Mouse (Mus musculus) midbrain, embryonic 13.5 days (tissue): ENCODE data around the gene Yap1. TPM values are rescaled to one million over a fixed set of nuclear protein-coding genes. Genes with fewer than 3 reads are reported as not detected.

ENCODE experiments used
- ATAC-seq: fragments of 200-750 bp; cut with Nextera tagmentation; 2 replicates; pipeline ENCODE4 v1.8.0; 2017; ENCODE audit warnings: mild to moderate bottlenecking, moderate TSS enrichment, moderate library complexity
- H3K27ac ChIP-seq: fragments of 300-500 bp; sonication (generic); 2 replicates; pipeline ENCODE4 v1.5.1; 2015; ENCODE audit warnings: inconsistent platforms, mild to moderate bottlenecking, moderate library complexity
- H3K27me3 ChIP-seq: fragments of 300-500 bp; sonication (generic); 2 replicates; pipeline ENCODE4 v1.6.1; 2015; ENCODE audit warnings: mild to moderate bottlenecking, inconsistent platforms
- H3K36me3 ChIP-seq: fragments of 300-500 bp; sonication (generic); 2 replicates; pipeline ENCODE4 v1.6.1; 2015; ENCODE audit warnings: mild to moderate bottlenecking, inconsistent platforms
- H3K4me1 ChIP-seq: fragments of 300-500 bp; sonication (generic); replicated peaks from 2 replicates; pipeline ENCODE4 v1.6.1; 2015; ENCODE audit warnings: inconsistent platforms
- H3K4me2 ChIP-seq: fragments of 300-500 bp; sonication (generic); replicated peaks from 2 replicates; pipeline ENCODE4 v1.6.1; 2015; ENCODE audit warnings: moderate library complexity, mild to moderate bottlenecking, inconsistent platforms
- H3K4me3 ChIP-seq: fragments of 300-500 bp; sonication (generic); replicated peaks from 2 replicates; pipeline ENCODE4 v1.5.1; 2015; ENCODE audit warnings: mild to moderate bottlenecking, inconsistent platforms
- H3K9ac ChIP-seq: fragments of 300-500 bp; sonication (generic); replicated peaks from 2 replicates; pipeline ENCODE4 v1.6.1; 2015; ENCODE audit warnings: mild to moderate bottlenecking, inconsistent platforms
- H3K9me3 ChIP-seq: fragments of 300-500 bp; sonication (generic); 2 replicates; pipeline ENCODE4 v1.6.1; 2016; ENCODE audit warnings: mild to moderate bottlenecking, inconsistent platforms
- WGBS: fragments of 180-500 bp; shearing (Covaris S2); methylation state at CpG from one replicate; pipeline ENCODE4 v1.1.7; 2015; 5-methylcytosine and 5-hydroxymethylcytosine counted together
- polyA plus RNA-seq: library from polyadenylated mRNA; unstranded; fragments of >200 nt; fragmentation: Nextera tagmentation; extraction: Ambion mirVana; gene quantifications from 2 replicates; pipeline ENCODE4 v1.2.1, GENCODE M21; 2015

Yap1 gene
- polyA plus RNA-seq, 1 experiment from 2014 or later: 13.1 TPM

DNA sequence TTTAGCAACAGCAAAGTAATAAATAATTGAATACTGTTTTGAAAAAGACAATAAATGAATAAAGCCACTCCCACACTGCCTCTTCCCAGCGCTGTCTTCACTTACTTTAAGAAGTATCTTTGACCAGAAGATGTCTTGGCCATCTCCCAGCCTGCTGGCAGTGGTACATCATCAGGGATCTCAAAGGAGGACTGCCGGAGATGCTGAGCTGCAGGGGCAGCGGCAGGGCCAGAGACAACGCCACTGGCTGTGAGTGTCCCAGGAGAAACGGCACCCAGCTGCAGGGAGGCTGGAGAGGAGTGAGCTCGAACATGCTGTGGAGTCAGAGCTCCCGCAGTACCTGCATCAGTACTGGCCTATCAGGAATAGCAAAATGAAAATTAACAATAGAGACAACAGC lies 3.0 kb downstream of the Yap1 start:
- H3K9ac ChIP-seq: no peak overlapping the region
- H3K27me3 ChIP-seq: 0 out of 2 replicates have a peak, but pooled peaks cover 5% of the 10 kb centered on the region
- peaks cover 28% of the 10 kb centered on the region for H3K4me1 ChIP-seq
- H3K9me3 ChIP-seq: no peaks in the 10 kb centered on the region
- no peak overlapping the region for H3K4me2 ChIP-seq
- no peak overlapping the region for H3K4me3 ChIP-seq
- H3K27ac ChIP-seq: no peak overlapping the region
- H3K36me3 ChIP-seq: no peaks in the 10 kb centered on the region
- 45% methylated on average over 7 of the region's 7 CpGs for WGBS
- ATAC-seq: no peak

- Histone ChIP-seq H3K9me3 (no peaks in the 10 kb centered on the region), H3K4me1 (no peaks in the 10 kb centered on the region), H3K4me2 (no peak overlapping the region), H3K27me3 (no peaks in the 10 kb centered on the region), H3K27ac (no peak overlapping the region), H3K4me3 (no peak overlapping the region), H3K9ac (no peak overlapping the region), H3K36me3 (no peaks in the 10 kb centered on the region)
- WGBS: 64% methylated on average over 5 of the region's 5 CpGs
- peak; percentile 75 for ATAC-seq
Measured at GRCm38 (mm10) chr9:7994275-7994674, 10.1 kb downstream of the Yap1 start.

DNA sequence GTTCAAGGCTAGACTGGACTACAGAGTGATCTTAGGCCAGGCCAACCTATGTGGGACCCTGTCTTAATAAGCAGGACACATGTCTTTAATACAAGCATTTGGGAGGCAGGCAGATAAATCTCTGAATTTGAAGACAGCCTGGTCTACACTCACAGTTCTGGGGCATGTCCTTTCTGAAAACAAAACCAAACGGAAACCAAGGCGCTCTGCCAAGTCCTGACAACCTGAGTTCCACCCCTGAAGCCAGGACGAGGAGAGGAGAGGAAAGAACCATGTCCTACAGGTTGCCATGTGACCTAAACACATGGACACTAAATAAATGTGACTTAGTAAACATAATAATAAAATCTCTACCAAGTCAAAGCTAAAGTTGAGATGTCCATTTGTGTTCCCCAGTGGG lies 11.7 kb downstream of the Yap1 start:
- 83% methylated on average over 3 of the region's 3 CpGs for WGBS
- Histone ChIP-seq H3K27me3 (no peaks in the 10 kb centered on the region), H3K36me3 (peaks cover 2% of the 10 kb centered on the region; the same call in 1 of the 2 replicates), H3K4me3 (no peak overlapping the region), H3K4me2 (no peak overlapping the region), H3K27ac (no peak overlapping the region), H3K9me3 (no peaks in the 10 kb centered on the region), H3K4me1 (no peaks in the 10 kb centered on the region), H3K9ac (no peak overlapping the region)
- ATAC-seq: no peak

- Histone ChIP-seq H3K27ac (no peak overlapping the region), H3K4me3 (no peak overlapping the region), H3K4me2 (no peak overlapping the region), H3K4me1 (no peaks in the 10 kb centered on the region), H3K9me3 (no peaks in the 10 kb centered on the region), H3K36me3 (peaks cover 4% of the 10 kb centered on the region; the same call in 1 of the 2 replicates), H3K27me3 (no peaks in the 10 kb centered on the region), H3K9ac (no peak overlapping the region)
- 88% methylated on average over 4 of the region's 4 CpGs for WGBS
- no peak for ATAC-seq
Measured at GRCm38 (mm10) chr9:7990897-7991296, 13.5 kb downstream of the Yap1 start.

DNA sequence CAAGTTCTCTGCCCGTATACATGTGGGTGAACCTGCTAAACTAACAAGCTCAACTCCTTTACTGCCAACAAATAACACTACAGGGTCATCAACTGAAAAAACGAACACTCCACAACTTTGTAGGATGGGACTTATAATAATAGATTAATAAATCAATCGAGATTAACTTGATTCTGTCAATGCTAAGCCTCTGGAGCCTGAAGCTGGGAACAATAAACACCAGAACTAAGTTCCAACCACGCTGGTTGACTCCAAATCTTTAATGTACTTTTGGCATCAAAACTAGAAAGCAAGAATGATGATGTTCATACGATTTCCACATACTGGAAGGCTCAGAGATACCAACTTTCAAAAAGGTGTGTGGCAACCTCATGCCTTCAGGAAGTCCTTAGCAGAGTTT lies 17.3 kb downstream of the Yap1 start:
- Histone ChIP-seq H3K4me3 (no peak overlapping the region), H3K27ac (no peak overlapping the region), H3K36me3 (peaks cover 4% of the 10 kb centered on the region; the same call in 1 of the 2 replicates), H3K4me1 (no peaks in the 10 kb centered on the region), H3K9ac (no peak overlapping the region), H3K27me3 (no peaks in the 10 kb centered on the region), H3K4me2 (no peak overlapping the region), H3K9me3 (no peaks in the 10 kb centered on the region)
- no peak for ATAC-seq
- 87% methylated on average over 5 of the region's 5 CpGs for WGBS

- H3K4me2 ChIP-seq: no peak overlapping the region
- 76% methylated on average over 4 of the region's 4 CpGs for WGBS
- peaks cover 4% of the 10 kb centered on the region; the same call in 1 of the 2 replicates for H3K36me3 ChIP-seq
- H3K27ac ChIP-seq: no peak overlapping the region
- no peak for ATAC-seq
- H3K27me3 ChIP-seq: no peaks in the 10 kb centered on the region
- no peaks in the 10 kb centered on the region for H3K9me3 ChIP-seq
- no peaks in the 10 kb centered on the region for H3K4me1 ChIP-seq
- H3K9ac ChIP-seq: no peak overlapping the region
- no peak overlapping the region for H3K4me3 ChIP-seq
Measured at GRCm38 (mm10) chr9:7984287-7984686, 20.1 kb downstream of the Yap1 start.

DNA sequence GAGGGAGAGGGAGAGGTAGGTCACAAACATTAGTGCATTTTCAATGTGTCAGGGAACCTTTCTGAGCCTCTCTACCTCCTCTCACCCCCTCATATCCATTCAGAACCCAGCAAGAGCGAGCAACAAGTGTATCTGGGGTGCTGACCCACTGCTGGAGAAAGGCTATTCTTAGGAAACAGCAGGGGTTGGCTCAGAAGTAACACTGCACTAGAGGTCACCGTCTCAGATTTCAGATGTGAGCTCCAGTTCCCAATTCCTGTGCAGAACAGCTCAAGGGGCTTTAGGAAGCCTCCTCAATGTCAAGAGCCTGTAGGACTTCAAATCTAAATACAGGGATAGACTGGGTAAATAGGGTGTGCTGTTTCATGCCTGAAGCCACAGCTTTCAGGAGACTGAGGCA lies 20.7 kb downstream of the Yap1 start:
- no peaks in the 10 kb centered on the region for H3K9me3 ChIP-seq
- no peak for ATAC-seq
- no peaks in the 10 kb centered on the region for H3K4me1 ChIP-seq
- no peak overlapping the region for H3K9ac ChIP-seq
- H3K36me3 ChIP-seq: peaks cover 4% of the 10 kb centered on the region; the same call in 1 of the 2 replicates
- no peak overlapping the region for H3K27ac ChIP-seq
- no peak overlapping the region for H3K4me3 ChIP-seq
- no peak overlapping the region for H3K4me2 ChIP-seq
- WGBS: 18% methylated on average over 2 of the region's 2 CpGs
- no peaks in the 10 kb centered on the region for H3K27me3 ChIP-seq

DNA sequence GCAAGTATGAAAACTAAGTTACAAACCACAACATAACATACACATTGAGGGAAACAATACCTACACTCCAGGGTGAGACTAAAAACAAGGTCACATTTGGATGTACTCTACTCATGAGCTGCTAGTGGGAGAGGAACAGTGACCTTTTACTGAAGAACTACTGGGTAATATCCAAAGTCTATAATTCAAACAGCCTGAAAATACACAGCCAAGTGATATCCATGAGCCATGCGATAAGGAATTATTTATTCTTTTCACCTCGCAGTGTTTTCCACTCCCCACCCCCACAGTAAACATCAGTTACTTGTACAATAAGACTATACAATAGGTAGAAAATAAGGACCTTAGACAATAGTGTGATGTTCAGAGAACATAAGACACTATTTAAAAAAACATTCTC lies 24.2 kb downstream of the Yap1 start:
- no peaks in the 10 kb centered on the region for H3K9me3 ChIP-seq
- 85% methylated on average over 2 of the region's 2 CpGs for WGBS
- no peak overlapping the region for H3K27ac ChIP-seq
- H3K4me1 ChIP-seq: no peaks in the 10 kb centered on the region
- no peak overlapping the region for H3K4me2 ChIP-seq
- no peaks in the 10 kb centered on the region for H3K27me3 ChIP-seq
- H3K36me3 ChIP-seq: no peaks in the 10 kb centered on the region
- no peak overlapping the region for H3K4me3 ChIP-seq
- no peak for ATAC-seq
- no peak overlapping the region for H3K9ac ChIP-seq

DNA sequence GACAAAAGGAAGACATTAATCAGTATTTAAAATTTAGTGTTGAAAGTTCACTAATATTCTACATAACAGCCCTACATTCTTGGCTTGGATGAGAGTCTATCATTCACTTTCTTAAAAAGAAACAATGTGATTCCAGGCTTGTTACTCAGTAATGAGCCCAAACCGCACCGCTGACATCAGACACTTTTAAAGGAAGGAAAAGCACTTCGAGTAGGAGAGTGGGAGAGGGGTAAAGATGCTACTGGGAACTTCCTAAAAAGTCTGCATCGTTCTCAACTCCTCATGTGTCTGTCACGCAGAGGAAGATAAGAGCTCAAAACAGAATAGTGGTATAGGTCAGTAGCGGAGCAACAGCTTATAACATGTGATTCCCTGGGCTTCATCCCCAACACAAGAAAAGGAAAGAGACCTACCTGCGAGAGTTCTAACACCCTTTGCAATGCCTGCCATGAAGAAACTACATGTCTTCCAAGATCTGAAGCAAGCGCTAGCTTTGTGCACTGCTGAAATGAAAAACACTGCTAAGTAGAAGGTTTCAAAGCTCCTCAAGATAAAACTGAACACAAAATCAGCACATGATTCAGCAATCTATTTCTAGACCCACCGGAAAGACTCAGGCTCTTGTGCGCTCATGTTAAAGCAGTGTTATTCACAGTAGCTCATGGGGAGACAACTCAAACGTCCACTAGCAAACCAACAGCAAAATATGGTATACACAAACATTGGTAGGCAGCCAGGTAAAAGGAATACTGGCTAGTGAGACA lies 25.1 kb downstream of the Yap1 start:
- H3K4me3 ChIP-seq: no peak overlapping the region
- H3K36me3 ChIP-seq: no peaks in the 10 kb centered on the region
- no peak for ATAC-seq
- H3K9me3 ChIP-seq: no peaks in the 10 kb centered on the region
- H3K4me1 ChIP-seq: no peaks in the 10 kb centered on the region
- no peak overlapping the region for H3K4me2 ChIP-seq
- H3K9ac ChIP-seq: no peak overlapping the region
- no peak overlapping the region for H3K27ac ChIP-seq
- H3K27me3 ChIP-seq: no peaks in the 10 kb centered on the region
- WGBS: 95% methylated on average over 11 of the region's 11 CpGs

DNA sequence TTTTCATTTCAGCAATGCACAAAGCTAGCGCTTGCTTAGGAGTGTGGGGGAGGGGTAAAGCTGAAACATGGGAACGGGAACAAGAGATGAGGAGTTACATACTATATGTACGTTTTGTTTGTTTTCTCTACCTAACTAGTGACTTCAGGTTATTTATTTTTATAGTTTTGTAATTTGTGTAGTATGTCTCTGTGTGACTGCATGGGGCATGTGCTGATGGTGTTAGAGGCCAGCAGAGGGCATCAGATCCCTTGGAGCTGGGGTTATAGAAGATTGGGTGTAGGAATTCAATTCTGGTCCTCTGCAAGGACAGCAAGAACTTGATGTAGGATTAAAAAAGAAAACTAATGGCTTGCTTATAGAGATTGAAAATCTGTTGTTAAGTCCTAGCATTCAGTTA lies 25.9 kb downstream of the Yap1 start:
- Histone ChIP-seq H3K4me2 (no peak overlapping the region), H3K27me3 (no peaks in the 10 kb centered on the region), H3K4me1 (no peaks in the 10 kb centered on the region), H3K4me3 (no peak overlapping the region), H3K36me3 (no peaks in the 10 kb centered on the region), H3K9ac (no peak overlapping the region), H3K9me3 (no peaks in the 10 kb centered on the region), H3K27ac (no peak overlapping the region)
- no peak for ATAC-seq
- WGBS: 93% methylated on average over 3 of the region's 3 CpGs

DNA sequence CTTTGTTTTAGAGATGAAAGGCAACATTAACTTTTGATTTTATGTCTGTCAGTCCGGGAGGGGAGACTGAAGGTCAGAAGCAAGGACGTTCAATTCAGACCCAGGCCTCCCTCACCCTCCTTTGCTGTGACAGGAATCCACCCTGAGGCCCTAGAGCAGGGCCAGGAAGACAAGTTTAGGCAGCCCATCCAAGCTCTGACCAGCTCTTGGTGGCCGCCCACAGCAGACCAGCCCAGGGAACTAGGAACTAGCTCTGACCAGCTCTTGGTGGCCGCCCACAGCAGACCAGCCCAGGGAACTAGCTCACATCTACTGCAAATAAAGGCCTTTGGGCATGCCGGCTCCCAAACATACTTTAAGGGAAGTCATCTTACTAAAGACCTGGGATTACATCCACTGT lies 26.8 kb downstream of the Yap1 start:
- no peak overlapping the region for H3K4me3 ChIP-seq
- H3K9ac ChIP-seq: no peak overlapping the region
- WGBS: 89% methylated on average over 5 of the region's 5 CpGs
- no peaks in the 10 kb centered on the region for H3K27me3 ChIP-seq
- H3K27ac ChIP-seq: no peak overlapping the region
- no peaks in the 10 kb centered on the region for H3K9me3 ChIP-seq
- no peaks in the 10 kb centered on the region for H3K36me3 ChIP-seq
- no peaks in the 10 kb centered on the region for H3K4me1 ChIP-seq
- no peak for ATAC-seq
- H3K4me2 ChIP-seq: no peak overlapping the region

- H3K4me2 ChIP-seq: no peak overlapping the region
- H3K9me3 ChIP-seq: no peaks in the 10 kb centered on the region
- ATAC-seq: no peak
- no peaks in the 10 kb centered on the region for H3K36me3 ChIP-seq
- no peak overlapping the region for H3K27ac ChIP-seq
- no peaks in the 10 kb centered on the region for H3K27me3 ChIP-seq
- H3K4me1 ChIP-seq: peaks cover 5% of the 10 kb centered on the region; the same call in 1 of the 2 replicates
- no peak overlapping the region for H3K4me3 ChIP-seq
- WGBS: 87% methylated on average over 2 of the region's 2 CpGs
- no peak overlapping the region for H3K9ac ChIP-seq
Measured at GRCm38 (mm10) chr9:7971993-7972392, 32.4 kb downstream of the Yap1 start.

- Histone ChIP-seq H3K9ac (no peak overlapping the region), H3K27me3 (no peaks in the 10 kb centered on the region), H3K4me2 (no peak overlapping the region), H3K4me3 (no peak overlapping the region), H3K9me3 (no peaks in the 10 kb centered on the region), H3K36me3 (no peaks in the 10 kb centered on the region), H3K4me1 (peaks cover 5% of the 10 kb centered on the region; the same call in 1 of the 2 replicates), H3K27ac (no peak overlapping the region)
- ATAC-seq: no peak
- WGBS: 100% methylated on average over 1 of the region's 1 CpGs
Measured at GRCm38 (mm10) chr9:7967980-7968379, 36.4 kb downstream of the Yap1 start.
